Mouse (Mus musculus) liver, embryonic 11.5 days (tissue): Measurements from ENCODE around the gene Gm28308. TPM values are rescaled to one million over a fixed set of nuclear protein-coding genes. Genes with fewer than 3 reads are reported as not detected.

Experiments used
- ATAC-seq: fragments of 200-750 bp; cut with Nextera tagmentation; replicated peaks from 2 replicates; pipeline ENCODE4 v1.8.0; 2017; ENCODE audit warnings: moderate number of reproducible peaks, mild to moderate bottlenecking, moderate TSS enrichment, moderate library complexity; ENCODE audit not compliant: low FRiP score
- DNase-seq: peaks from one replicate; pipeline ENCODE4 v3.0.0-alpha.2; 2017; ENCODE audit warnings: low spot score
- H3K27ac ChIP-seq: fragments of 300-500 bp; sonication (generic); 2 replicates; pipeline ENCODE4 v1.5.1; 2014; ENCODE audit warnings: mild to moderate bottlenecking, low read depth, low read length, control low read depth
- H3K27me3 ChIP-seq: fragments of 300-500 bp; sonication (generic); replicated peaks from 2 replicates; pipeline ENCODE4 v1.6.1; 2014; ENCODE audit warnings: low read length, mixed read lengths; ENCODE audit not compliant: control insufficient read depth, insufficient read depth
- H3K36me3 ChIP-seq: fragments of 300-500 bp; sonication (generic); 2 replicates; pipeline ENCODE4 v1.6.1; 2014; ENCODE audit warnings: mild to moderate bottlenecking, low read length, moderate library complexity, mixed read lengths; ENCODE audit not compliant: control insufficient read depth, insufficient read depth
- H3K4me1 ChIP-seq: fragments of 300-500 bp; sonication (generic); replicated peaks from 2 replicates; pipeline ENCODE4 v1.6.1; 2014; ENCODE audit warnings: low read length, mixed read lengths; ENCODE audit not compliant: control insufficient read depth, insufficient read depth
- H3K4me2 ChIP-seq: fragments of 300-500 bp; sonication (generic); 2 replicates; pipeline ENCODE4 v1.6.1; 2014; ENCODE audit warnings: mild to moderate bottlenecking, control low read depth, moderate library complexity
- H3K4me3 ChIP-seq: fragments of 300-500 bp; sonication (generic); 2 replicates; pipeline ENCODE4 v1.5.1; 2014; ENCODE audit warnings: low read depth, low read length, control low read depth
- H3K9ac ChIP-seq: fragments of 300-500 bp; sonication (generic); 2 replicates; pipeline ENCODE4 v1.6.1; 2014; ENCODE audit warnings: low read depth, low read length, control low read depth
- H3K9me3 ChIP-seq: fragments of 300-500 bp; sonication (generic); 2 replicates; pipeline ENCODE4 v1.6.1; 2016; ENCODE audit warnings: low read length, inconsistent platforms, mixed read lengths; ENCODE audit not compliant: control insufficient read depth
- WGBS: fragments of 180-500 bp; shearing (Covaris S2); extraction: QIAGEN DNeasy Blood & Tissue Kit; methylation state at CpG from one replicate; pipeline ENCODE4 v1.1.7; 2014; 5-methylcytosine and 5-hydroxymethylcytosine counted together
- polyA plus RNA-seq: library from polyadenylated mRNA; unstranded; fragments of >200 nt; fragmentation: Nextera tagmentation; extraction: Ambion mirVana; gene quantifications from 2 replicates; pipeline ENCODE4 v1.2.1, GENCODE M21; 2014

Gene Gm28308
- polyA plus RNA-seq, 1 experiment from 2014 or later, result not detected

GRCm38 (mm10) chr6:52253511-52254500, 40.7 kb upstream of the Gm28308 start:
- H3K4me3 ChIP-seq, result peak overlapping the region; percentile 3; the same call in 1 of the 2 replicates
- ATAC-seq (no peak), DNase-seq (peak; percentile 51)
- peak overlapping the region; percentile 26; the same call in 1 of the 2 replicates for H3K4me2 ChIP-seq
- no peaks in the 10 kb centered on the region for H3K9me3 ChIP-seq
- 2% methylated on average over 59 of the region's 59 CpGs for WGBS
- no peak overlapping the region for H3K9ac ChIP-seq
- peaks cover 98% of the 10 kb centered on the region for H3K27me3 ChIP-seq
- no peak overlapping the region for H3K27ac ChIP-seq
- H3K4me1 ChIP-seq, result no peaks in the 10 kb centered on the region
- no peaks in the 10 kb centered on the region for H3K36me3 ChIP-seq

GRCm38 (mm10) chr6:52252775-52253376, 39.7 kb upstream of the Gm28308 start:
- H3K36me3 ChIP-seq, result no peaks in the 10 kb centered on the region
- DNase-seq (peak; percentile 51), ATAC-seq (no peak)
- H3K27ac ChIP-seq, result no peak overlapping the region
- H3K4me1 ChIP-seq, result no peaks in the 10 kb centered on the region
- H3K4me3 ChIP-seq, result no peak overlapping the region
- no peaks in the 10 kb centered on the region for H3K9me3 ChIP-seq
- no peak overlapping the region for H3K4me2 ChIP-seq
- peaks cover 98% of the 10 kb centered on the region for H3K27me3 ChIP-seq
- no peak overlapping the region for H3K9ac ChIP-seq
- WGBS, result 3% methylated on average over 35 of the region's 35 CpGs

GRCm38 (mm10) chr6:52252016-52252774, 39.1 kb upstream of the Gm28308 start:
- Histone ChIP-seq H3K4me3 (no peak overlapping the region), H3K36me3 (no peaks in the 10 kb centered on the region), H3K27me3 (peaks cover 99% of the 10 kb centered on the region), H3K4me2 (no peak overlapping the region), H3K9ac (no peak overlapping the region), H3K9me3 (no peaks in the 10 kb centered on the region), H3K4me1 (no peaks in the 10 kb centered on the region), H3K27ac (no peak overlapping the region)
- ATAC-seq, result no peak
- peak; percentile 38 for DNase-seq
- WGBS, result 3% methylated on average over 24 of the region's 24 CpGs

DNA sequence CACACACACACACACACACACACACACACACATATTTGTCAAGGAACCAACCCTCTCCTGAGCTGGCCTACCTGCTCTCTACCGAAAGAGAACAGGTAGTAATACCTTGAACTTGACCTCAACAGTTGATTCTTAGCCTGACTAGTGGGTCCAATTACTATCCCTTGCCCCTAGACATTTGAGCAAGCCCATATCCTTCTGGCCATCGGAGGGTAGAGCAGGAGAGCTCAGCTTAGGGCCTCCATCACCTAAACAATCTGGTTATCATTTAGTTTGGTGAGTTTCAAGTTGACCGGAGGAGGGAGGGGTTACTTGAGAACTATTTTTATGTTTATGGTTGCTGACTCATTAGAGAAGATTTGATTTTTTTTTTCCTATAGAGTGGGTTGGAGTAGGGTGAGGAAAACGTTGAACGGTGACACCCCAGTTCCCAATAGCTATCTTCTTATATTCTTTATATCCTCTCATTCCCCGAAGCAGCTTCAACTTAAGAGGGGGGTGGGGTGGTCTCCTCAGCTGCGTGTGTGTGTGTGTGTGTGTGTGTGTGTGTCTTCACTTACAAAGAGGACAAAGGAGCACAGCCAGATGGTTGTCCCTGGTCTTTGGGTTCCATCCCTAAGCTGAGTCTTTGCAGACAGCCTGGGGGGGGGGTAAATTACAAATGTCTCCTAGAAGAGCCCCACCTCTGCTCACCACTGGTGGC, 38.2 kb upstream of the Gm28308 start:
- H3K9ac ChIP-seq, result no peak overlapping the region
- WGBS, result 13% methylated on average over 7 of the region's 7 CpGs
- no peak for DNase-seq

DNA sequence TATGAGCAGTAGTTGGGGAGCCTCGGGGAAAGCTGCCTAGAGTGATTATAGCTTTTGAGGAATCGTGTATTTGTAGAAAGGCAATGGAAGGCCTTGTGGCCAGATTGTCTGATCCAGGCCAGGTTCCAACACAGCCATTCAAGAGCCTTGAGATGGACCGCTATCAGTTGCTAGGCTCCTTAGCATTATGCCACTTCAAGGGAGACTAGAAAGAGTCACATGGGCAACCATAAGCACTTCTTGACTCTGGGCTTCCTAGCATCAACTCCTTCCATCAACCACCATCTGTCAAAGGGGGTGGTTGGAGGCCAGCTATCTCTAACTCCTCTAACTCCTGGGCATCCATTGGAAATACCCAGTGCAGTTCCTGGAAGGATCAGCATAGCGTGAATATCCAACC, 36.7 kb upstream of the Gm28308 start:
- no peak overlapping the region for H3K4me3 ChIP-seq
- 1% methylated on average over 4 of the region's 4 CpGs for WGBS

More for the DNA sequence above, 38.2 kb upstream of the Gm28308 start:
- no peaks in the 10 kb centered on the region for H3K36me3 ChIP-seq
- peaks cover 100% of the 10 kb centered on the region for H3K27me3 ChIP-seq
- H3K27ac ChIP-seq, result no peak overlapping the region
- no peak overlapping the region for H3K4me2 ChIP-seq
- H3K4me1 ChIP-seq, result no peaks in the 10 kb centered on the region
- H3K4me3 ChIP-seq, result no peak overlapping the region
- H3K9me3 ChIP-seq, result no peaks in the 10 kb centered on the region
- no peak for ATAC-seq

DNA sequence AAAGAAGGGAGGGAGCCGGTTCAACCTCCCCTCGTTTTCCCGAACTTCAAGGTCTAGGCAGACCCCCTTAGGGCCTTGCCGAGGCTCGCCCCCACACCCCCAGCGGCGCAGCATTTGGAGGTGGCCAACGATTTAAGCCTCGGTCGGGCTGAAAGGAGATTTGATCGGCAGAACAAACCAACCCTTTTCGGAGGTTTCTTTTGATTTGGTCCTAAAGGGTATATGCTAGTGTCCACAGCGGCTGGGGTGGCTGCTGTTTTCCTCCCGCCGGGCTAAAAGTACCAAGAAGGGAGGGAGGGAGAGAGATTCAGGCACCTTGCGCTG, 36.2 kb upstream of the Gm28308 start:
- Histone ChIP-seq H3K4me1 (no peaks in the 10 kb centered on the region), H3K9me3 (no peaks in the 10 kb centered on the region), H3K27ac (no peak overlapping the region), H3K4me3 (no peak overlapping the region), H3K4me2 (peak overlapping the region; percentile 12; the same call in 1 of the 2 replicates), H3K27me3 (peaks cover 100% of the 10 kb centered on the region), H3K9ac (no peak overlapping the region), H3K36me3 (no peaks in the 10 kb centered on the region)
- no peak for ATAC-seq
- no peak for DNase-seq
- WGBS, result 2% methylated on average over 16 of the region's 16 CpGs

More for the DNA sequence above, 36.7 kb upstream of the Gm28308 start:
- Histone ChIP-seq H3K9ac (no peak overlapping the region), H3K27ac (no peak overlapping the region), H3K9me3 (no peaks in the 10 kb centered on the region), H3K4me1 (no peaks in the 10 kb centered on the region), H3K36me3 (no peaks in the 10 kb centered on the region), H3K27me3 (peaks cover 100% of the 10 kb centered on the region), H3K4me2 (no peak overlapping the region)
- DNase-seq, result no peak
- ATAC-seq, result no peak

DNA sequence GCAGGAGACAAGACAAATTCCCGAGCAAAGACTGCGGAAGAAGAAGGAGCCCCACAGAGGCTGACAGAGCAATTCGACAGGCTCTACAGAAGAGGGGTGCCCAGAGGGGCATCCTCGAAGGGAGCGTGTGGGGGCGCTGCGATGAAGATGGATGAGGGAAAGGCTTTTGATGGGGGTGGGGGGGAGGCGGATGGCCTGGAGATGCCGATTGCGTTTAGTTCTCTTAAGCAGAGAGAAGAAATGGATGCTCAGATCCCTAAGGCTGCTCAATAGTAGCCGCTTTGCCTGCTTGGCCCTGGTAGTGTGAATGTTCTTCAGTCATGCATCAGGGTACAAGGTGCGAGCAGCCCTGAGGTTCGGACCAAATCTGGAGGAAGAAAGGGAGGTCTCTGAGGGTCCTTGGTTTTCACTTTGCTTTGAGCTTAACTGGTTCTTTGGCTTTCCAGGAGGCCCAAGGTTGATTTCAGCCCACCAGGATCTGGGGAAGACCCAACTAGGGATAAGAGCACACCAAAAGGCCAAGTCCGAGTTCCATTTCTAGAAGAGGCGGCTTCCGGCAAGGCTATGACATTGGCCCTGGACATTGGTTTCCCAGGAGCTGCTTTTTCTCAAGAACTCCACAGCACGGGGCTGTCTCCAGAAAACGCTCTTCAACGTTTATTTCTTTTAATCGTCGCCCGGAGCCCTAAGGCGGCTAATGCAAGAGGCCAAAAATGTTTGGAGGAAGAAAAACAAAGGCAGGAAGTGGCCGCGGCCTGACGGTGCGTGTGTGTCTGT, 35.7 kb upstream of the Gm28308 start:
- Histone ChIP-seq H3K9ac (no peak overlapping the region), H3K4me2 (no peak overlapping the region), H3K27me3 (peaks cover 100% of the 10 kb centered on the region), H3K27ac (no peak overlapping the region), H3K4me1 (no peaks in the 10 kb centered on the region), H3K9me3 (no peaks in the 10 kb centered on the region), H3K36me3 (no peaks in the 10 kb centered on the region), H3K4me3 (no peak overlapping the region)
- no peak for ATAC-seq
- no peak for DNase-seq
- 2% methylated on average over 27 of the region's 27 CpGs for WGBS
